Mouse (Mus musculus) spleen, adult 2 months (tissue): Measurements from ENCODE around the gene Serinc3.

ENCODE experiments used
- CTCF ChIP-seq: fragments of 200-500 bp; IDR thresholded peaks from 2 replicates; pipeline ENCODE4 v1.5.1; 2011; ENCODE audit warnings: mild to moderate bottlenecking, inconsistent platforms; ENCODE audit not compliant: insufficient read depth, insufficient read length, insufficient replicate concordance; ENCODE audit errors: extremely low read depth
- POLR2A ChIP-seq: fragments of 200-500 bp; IDR thresholded peaks from 2 replicates; pipeline ENCODE4 v1.6.1; 2011; ENCODE audit warnings: low read depth, low read length, inconsistent platforms

DNA sequence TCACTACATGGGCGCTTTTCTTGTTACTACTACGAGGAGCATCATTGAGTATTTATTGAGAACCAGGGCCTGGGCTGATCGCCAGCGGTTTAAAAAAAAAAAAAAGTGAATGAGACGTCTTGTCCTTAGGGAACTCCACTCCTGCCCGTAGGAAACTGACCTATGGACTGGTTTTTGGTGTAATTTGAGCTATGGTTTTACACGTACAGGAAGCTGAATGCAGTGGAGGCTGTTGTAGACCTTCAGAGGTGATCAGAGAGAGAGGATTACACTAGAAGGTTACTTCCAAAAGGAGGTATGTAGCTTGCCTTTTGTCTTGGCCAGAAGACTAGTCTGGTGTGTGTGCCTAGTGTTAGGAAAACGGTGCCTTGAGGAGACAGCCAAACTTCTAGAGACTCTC, 14.0 kb upstream of the Serinc3 start:
- TF ChIP-seq CTCF, result no peak
- no peak for TF ChIP-seq POLR2A
